Mouse (Mus musculus) small intestine, adult 2 months (tissue): ENCODE results near the gene D10Jhu81e. TPM values are rescaled to one million over a fixed set of nuclear protein-coding genes. Genes with fewer than 3 reads are reported as not detected.

ENCODE experiments used
- H3K27ac ChIP-seq: fragments of 200-500 bp; 2 replicates; pipeline ENCODE4 v1.5.1; 2012; ENCODE audit warnings: low read depth, low read length, control low read depth, inconsistent platforms; ENCODE audit not compliant: insufficient read depth
- H3K27me3 ChIP-seq: fragments of 200-500 bp; 2 replicates; pipeline ENCODE4 v1.6.1; 2012; ENCODE audit warnings: mild to moderate bottlenecking, moderate library complexity, low read length, inconsistent platforms; ENCODE audit not compliant: control insufficient read depth, insufficient read depth
- H3K36me3 ChIP-seq: fragments of 200-500 bp; 2 replicates; pipeline ENCODE4 v1.6.1; 2012; ENCODE audit warnings: mild to moderate bottlenecking, low read length, control low read depth, inconsistent platforms; ENCODE audit not compliant: control insufficient read depth, insufficient read depth
- H3K4me1 ChIP-seq: fragments of 200-500 bp; 2 replicates; pipeline ENCODE4 v1.6.1; 2012; ENCODE audit warnings: low read length, inconsistent platforms, mixed read lengths; ENCODE audit not compliant: control insufficient read depth, insufficient read depth, insufficient read length
- H3K4me3 ChIP-seq: fragments of 200-500 bp; 2 replicates; pipeline ENCODE4 v1.5.1; 2012; ENCODE audit warnings: low read depth, mild to moderate bottlenecking, control low read depth, inconsistent platforms, low read length, moderate library complexity
- CTCF ChIP-seq: fragments of 200-500 bp; IDR thresholded peaks from 2 replicates; pipeline ENCODE4 v1.5.1; 2012; ENCODE audit warnings: low read depth, mild to moderate bottlenecking, control low read depth, inconsistent platforms, low read length, moderate library complexity, mixed read lengths; ENCODE audit not compliant: insufficient replicate concordance, insufficient read length; ENCODE audit errors: extremely low read depth
- POLR2A ChIP-seq: fragments of 200-500 bp; IDR thresholded peaks from 2 replicates; pipeline ENCODE4 v1.6.1; 2012; ENCODE audit warnings: low read depth, mild to moderate bottlenecking, control low read depth, inconsistent platforms, low read length, moderate library complexity
- WGBS: fragments of 180-500 bp; shearing (Covaris S2); methylation state at CpG from one replicate; pipeline ENCODE4 v1.1.7; 2018; 5-methylcytosine and 5-hydroxymethylcytosine counted together
- polyA plus RNA-seq: library from polyadenylated mRNA; depleted of rRNA; stranded (reverse); fragments of >200 nt; gene quantifications from 2 replicates; pipeline ENCODE4 v1.2.3, GENCODE M21; 2012

Gene D10Jhu81e
- polyA plus RNA-seq, 1 experiment, result 63.8 TPM

- TF ChIP-seq CTCF, result no peak
- TF ChIP-seq POLR2A, result no peak
- H3K4me3 ChIP-seq, result no peak overlapping the region
- H3K4me1 ChIP-seq, result peaks cover 10% of the 10 kb centered on the region
- H3K27me3 ChIP-seq, result no peaks in the 10 kb centered on the region
- peaks cover 15% of the 10 kb centered on the region for H3K36me3 ChIP-seq
- no peak overlapping the region for H3K27ac ChIP-seq
- 95% methylated on average over 12 of the region's 12 CpGs for WGBS
These were observed 6.9 kb downstream of the D10Jhu81e start for GRCm38 (mm10) chr10:78162646-78163045.

DNA sequence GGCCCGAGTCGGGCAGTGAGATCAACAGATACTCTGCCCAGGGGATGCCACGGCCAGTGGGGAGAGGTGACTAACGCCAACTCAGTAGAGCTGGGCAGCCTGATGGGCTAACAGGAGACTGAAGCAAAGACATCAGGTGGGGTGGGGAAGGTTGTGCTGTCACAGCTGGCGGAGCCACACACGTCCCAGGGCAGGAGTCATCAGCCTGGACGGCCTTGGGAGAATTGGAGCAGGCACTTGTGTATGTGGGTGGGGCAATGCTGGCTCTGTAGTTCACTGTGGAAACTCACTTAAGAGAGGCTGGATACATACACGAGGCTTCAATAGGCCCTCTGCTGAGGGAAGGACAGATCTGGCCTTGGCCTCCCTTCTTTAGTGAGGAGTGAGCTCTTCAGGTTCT, 8.5 kb downstream of the D10Jhu81e start:
- Histone ChIP-seq H3K27ac (no peak overlapping the region), H3K4me1 (peaks cover 13% of the 10 kb centered on the region), H3K4me3 (no peak overlapping the region), H3K27me3 (no peaks in the 10 kb centered on the region), H3K36me3 (peaks cover 8% of the 10 kb centered on the region)
- 74% methylated on average over 8 of the region's 8 CpGs for WGBS
- TF ChIP-seq CTCF (no peak), POLR2A (no peak)

DNA sequence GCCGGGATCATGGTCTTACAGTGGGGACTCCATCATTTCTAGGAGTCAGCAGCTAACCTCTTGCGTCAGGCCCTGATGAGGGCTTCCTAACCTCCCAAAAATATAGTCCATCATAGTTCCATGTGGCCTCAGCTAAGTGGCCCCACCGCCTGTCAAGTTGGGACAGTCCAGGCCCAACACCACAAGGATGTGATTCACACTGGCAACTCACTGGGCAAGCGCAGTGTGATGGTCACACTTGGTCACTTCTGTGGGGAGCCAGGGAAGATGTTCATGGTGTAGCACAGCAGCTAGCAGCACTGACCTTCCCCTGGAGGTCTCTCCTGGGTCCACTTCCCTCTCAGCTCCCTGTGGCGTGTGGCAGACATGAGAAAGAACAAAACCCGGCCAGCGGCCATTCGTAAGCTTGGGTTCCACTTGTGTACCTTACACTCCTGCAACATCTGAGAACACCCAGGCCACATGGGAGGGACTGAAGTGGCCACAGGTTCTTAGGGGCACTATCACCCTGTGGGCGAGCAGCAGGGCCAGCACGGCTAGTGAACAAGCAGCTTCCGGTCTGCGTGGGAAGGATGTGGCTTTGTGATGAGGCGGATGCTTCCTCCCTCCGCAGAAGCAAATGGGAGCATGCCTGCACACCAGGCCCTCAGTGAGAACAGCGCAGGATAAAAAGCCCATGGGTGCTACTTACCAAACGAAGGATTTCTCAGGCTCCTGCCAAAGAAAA, 9.1 kb downstream of the D10Jhu81e start:
- Histone ChIP-seq H3K36me3 (peaks cover 6% of the 10 kb centered on the region; the same call in 1 of the 2 replicates), H3K27me3 (no peaks in the 10 kb centered on the region), H3K4me1 (peaks cover 13% of the 10 kb centered on the region), H3K27ac (no peak overlapping the region; the same call in 1 of the 2 replicates), H3K4me3 (no peak overlapping the region)
- WGBS, result 81% methylated on average over 16 of the region's 16 CpGs
- TF ChIP-seq POLR2A, result peak; percentile 27; the same call in 1 of the 2 replicates
- TF ChIP-seq CTCF, result no peak

- Histone ChIP-seq H3K36me3 (peaks cover 5% of the 10 kb centered on the region; the same call in 1 of the 2 replicates), H3K27me3 (no peaks in the 10 kb centered on the region), H3K27ac (peak overlapping the region; percentile 81), H3K4me1 (peaks cover 13% of the 10 kb centered on the region), H3K4me3 (peak overlapping the region; percentile 49)
- WGBS, result 2% methylated on average over 7 of the region's 7 CpGs
- TF ChIP-seq CTCF, result peak; percentile 92; the same call in 1 of the 2 replicates
- no peak for TF ChIP-seq POLR2A
These were observed 9.7 kb downstream of the D10Jhu81e start for GRCm38 (mm10) chr10:78159906-78160305.

DNA sequence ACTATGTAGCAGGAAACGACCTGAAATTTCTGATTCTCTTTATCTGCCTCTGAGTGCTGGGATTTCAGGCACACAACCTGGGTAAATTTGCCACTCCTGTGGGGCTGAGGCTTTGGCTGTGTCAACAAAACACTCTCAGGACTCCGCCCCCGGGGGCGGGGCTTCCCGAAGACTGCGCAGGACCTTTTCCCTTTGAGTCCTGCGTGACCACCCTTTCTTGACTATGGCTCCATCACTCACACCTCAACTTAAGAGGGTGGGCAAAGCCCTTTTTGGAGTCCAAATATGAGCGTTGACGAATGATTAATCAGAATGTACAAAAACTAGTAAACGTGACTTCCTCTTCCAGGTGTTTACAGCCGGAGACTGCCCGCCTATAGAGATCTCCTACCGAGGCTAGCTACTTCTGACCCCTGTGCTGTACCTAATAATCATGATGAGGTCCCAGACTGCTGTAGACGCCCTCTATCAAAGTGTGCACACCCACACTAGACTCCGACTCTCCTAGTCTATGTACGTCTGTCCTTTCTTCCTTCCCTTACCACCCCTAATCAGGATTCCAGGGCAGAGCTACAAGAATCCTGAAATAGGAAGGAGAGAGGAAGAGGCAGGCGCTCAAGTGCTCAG, 10.2 kb downstream of the D10Jhu81e start:
- Histone ChIP-seq H3K27ac (peak overlapping the region; percentile 81), H3K36me3 (peaks cover under 1% of the 10 kb centered on the region; the same call in 1 of the 2 replicates), H3K27me3 (no peaks in the 10 kb centered on the region), H3K4me1 (peaks cover 13% of the 10 kb centered on the region), H3K4me3 (peak overlapping the region; percentile 49)
- TF ChIP-seq CTCF (no peak), POLR2A (peak; percentile 52; the same call in 1 of the 2 replicates)
- WGBS, result 6% methylated on average over 17 of the region's 17 CpGs

- TF ChIP-seq POLR2A (no peak), CTCF (no peak)
- H3K4me3 ChIP-seq, result no peak overlapping the region
- peak overlapping the region; percentile 30; the same call in 1 of the 2 replicates for H3K27ac ChIP-seq
- H3K36me3 ChIP-seq, result no peaks in the 10 kb centered on the region
- 33% methylated on average over 15 of the region's 15 CpGs for WGBS
- peaks cover 13% of the 10 kb centered on the region for H3K4me1 ChIP-seq
- no peaks in the 10 kb centered on the region for H3K27me3 ChIP-seq
These were observed 11.5 kb downstream of the D10Jhu81e start for GRCm38 (mm10) chr10:78158041-78158440.

DNA sequence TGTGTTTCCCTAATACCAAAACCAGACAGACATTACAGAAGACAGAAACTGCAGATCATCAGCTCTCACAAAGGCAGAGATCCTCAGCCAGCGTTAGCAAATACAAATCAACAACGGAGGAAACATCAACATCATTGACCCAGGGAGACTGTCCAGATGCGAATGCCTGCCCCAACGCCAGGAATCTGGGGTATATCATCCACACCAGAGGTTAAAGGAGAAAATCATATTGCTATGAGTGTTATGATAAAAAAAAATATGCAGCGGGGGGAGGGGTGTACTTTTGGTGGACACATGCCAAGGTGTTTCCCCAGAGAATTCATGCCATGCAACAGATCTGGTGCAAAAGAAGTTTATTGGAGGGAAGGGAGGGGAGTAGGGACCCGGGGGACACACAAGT, 12.7 kb downstream of the D10Jhu81e start:
- Histone ChIP-seq H3K36me3 (no peaks in the 10 kb centered on the region), H3K27me3 (no peaks in the 10 kb centered on the region), H3K4me3 (no peak overlapping the region), H3K4me1 (peaks cover 13% of the 10 kb centered on the region), H3K27ac (no peak overlapping the region)
- TF ChIP-seq CTCF (no peak), POLR2A (no peak)
- 31% methylated on average over 6 of the region's 6 CpGs for WGBS
